Mouse (Mus musculus) intestine, postnatal 0 days (tissue): ENCODE results near the gene Spaca6. TPM values are rescaled to one million over a fixed set of nuclear protein-coding genes. Genes with fewer than 3 reads are reported as not detected.

ENCODE experiments used
- ATAC-seq: fragments of 200-750 bp; cut with Nextera tagmentation; 2 replicates; pipeline ENCODE4 v1.8.0; 2017; ENCODE audit warnings: mild to moderate bottlenecking, moderate TSS enrichment, moderate library complexity
- H3K27ac ChIP-seq: fragments of 300-500 bp; sonication (generic); 2 replicates; pipeline ENCODE4 v1.5.1; 2014; ENCODE audit warnings: mild to moderate bottlenecking, low read depth, low read length, moderate library complexity
- H3K27me3 ChIP-seq: fragments of 300-500 bp; sonication (generic); replicated peaks from 2 replicates; pipeline ENCODE4 v1.6.1; 2014; ENCODE audit warnings: low read length, mixed read lengths; ENCODE audit not compliant: control insufficient read depth, insufficient read depth
- H3K36me3 ChIP-seq: fragments of 300-500 bp; sonication (generic); 2 replicates; pipeline ENCODE4 v1.6.1; 2014; ENCODE audit warnings: mild to moderate bottlenecking, moderate library complexity; ENCODE audit not compliant: control insufficient read depth, insufficient read depth
- H3K4me1 ChIP-seq: fragments of 300-500 bp; sonication (generic); replicated peaks from 2 replicates; pipeline ENCODE4 v1.6.1; 2014; ENCODE audit warnings: antibody characterized with exemption, low read length, mixed read lengths; ENCODE audit not compliant: control insufficient read depth, insufficient read depth
- H3K4me2 ChIP-seq: fragments of 300-500 bp; sonication (generic); replicated peaks from 2 replicates; pipeline ENCODE4 v1.6.1; 2014; ENCODE audit warnings: low read depth, mild to moderate bottlenecking, moderate library complexity
- H3K4me3 ChIP-seq: fragments of 300-500 bp; sonication (generic); 2 replicates; pipeline ENCODE4 v1.5.1; 2014; ENCODE audit warnings: low read depth, low read length
- H3K9ac ChIP-seq: fragments of 300-500 bp; sonication (generic); 2 replicates; pipeline ENCODE4 v1.6.1; 2014; ENCODE audit warnings: mild to moderate bottlenecking, low read depth, low read length
- H3K9me3 ChIP-seq: fragments of 300-500 bp; sonication (generic); 2 replicates; pipeline ENCODE4 v1.6.1; 2016; ENCODE audit warnings: mixed run types; ENCODE audit not compliant: control insufficient read depth
- CTCF ChIP-seq: sonication (generic); IDR thresholded peaks from 2 replicates; pipeline ENCODE4 v1.5.1; 2016; ENCODE audit warnings: low read depth, mild to moderate bottlenecking, control low read depth, antibody characterized with exemption, moderate library complexity
- WGBS: fragments of 180-500 bp; shearing (Covaris S2); extraction: QIAGEN DNeasy Blood & Tissue Kit; methylation state at CpG from one replicate; pipeline ENCODE4 v1.1.7; 2014; 5-methylcytosine and 5-hydroxymethylcytosine counted together
- polyA plus RNA-seq: library from polyadenylated mRNA; unstranded; fragments of >200 nt; fragmentation: Nextera tagmentation; extraction: Ambion mirVana; gene quantifications from 2 replicates; pipeline ENCODE4 v1.2.1, GENCODE M21; 2015

Spaca6 gene
- polyA plus RNA-seq, 1 experiment from 2014 or later, result 5.0 TPM

DNA sequence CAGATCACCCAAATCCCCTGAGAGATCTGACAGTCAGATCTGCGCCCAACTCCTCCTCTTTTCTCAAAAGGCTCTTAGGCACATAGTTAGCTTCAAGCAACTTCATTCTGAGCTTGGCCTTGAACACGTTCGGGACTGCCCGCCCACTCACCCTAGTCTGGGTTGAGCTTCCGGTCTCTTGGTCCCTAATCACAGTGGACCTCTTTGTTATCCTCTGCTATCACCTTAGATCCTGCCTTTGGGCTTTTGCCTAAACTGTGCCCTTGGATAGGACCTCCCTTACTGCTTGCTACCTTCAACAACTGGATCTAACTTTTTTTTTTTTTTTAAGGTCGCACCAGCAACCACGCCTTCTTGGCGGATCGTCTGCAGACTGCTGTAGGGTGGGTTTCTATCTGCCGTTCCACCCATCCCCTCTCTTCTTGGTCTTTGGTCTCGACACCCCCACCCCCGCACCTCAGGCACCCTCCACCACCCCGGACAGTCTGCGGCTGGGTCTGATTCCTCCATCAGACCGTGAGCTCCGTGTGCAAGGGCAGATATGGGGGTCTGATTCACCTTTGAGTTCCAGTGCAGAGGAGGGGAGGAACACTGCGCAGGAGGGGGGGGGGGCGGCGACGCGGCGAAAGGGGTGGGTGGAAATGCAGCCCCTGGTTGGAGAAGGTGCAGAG is 902 bp upstream of the Spaca6 start:
- WGBS, result 1% methylated on average over 17 of the region's 22 CpGs
- Histone ChIP-seq H3K27me3 (no peaks in the 10 kb centered on the region), H3K27ac (peak overlapping the region; percentile 91), H3K9me3 (no peaks in the 10 kb centered on the region), H3K4me3 (peak overlapping the region; percentile 79), H3K9ac (peak overlapping the region; percentile 65), H3K36me3 (no peaks in the 10 kb centered on the region), H3K4me2 (peak overlapping the region; percentile 90), H3K4me1 (no peaks in the 10 kb centered on the region)
- 0 out of 2 replicates have a peak, but pooled peaks have one; percentile 3 for ATAC-seq
- TF ChIP-seq CTCF, result no peak

DNA sequence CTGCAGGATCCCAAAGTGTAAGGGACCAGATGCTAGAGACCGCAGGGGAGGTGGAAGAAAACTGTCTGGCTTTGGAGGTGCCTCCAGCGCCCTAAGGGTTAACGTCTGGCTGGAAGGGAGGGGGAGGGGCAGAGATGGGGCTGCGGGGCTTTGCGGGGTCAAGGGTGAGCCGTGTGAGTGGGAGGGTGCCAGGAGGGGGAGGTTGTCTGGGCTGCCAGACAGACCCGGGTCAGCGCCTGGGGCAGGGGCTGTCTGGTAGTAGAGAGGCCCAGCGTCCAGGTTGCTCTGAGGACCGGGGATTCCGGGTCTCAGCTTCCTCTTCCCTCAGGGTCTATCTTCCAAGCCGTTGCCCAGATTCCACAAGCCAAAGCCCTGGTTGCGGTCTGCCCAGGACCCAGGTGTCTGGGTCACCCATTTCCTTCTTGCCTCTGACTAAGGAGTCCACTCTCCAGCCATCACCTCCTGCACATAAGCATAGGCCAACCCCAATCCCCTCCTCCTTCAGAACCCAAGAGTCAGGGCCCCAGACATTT is 766 bp downstream of the Spaca6 start:
- WGBS, result 1% methylated on average over 12 of the region's 13 CpGs

DNA sequence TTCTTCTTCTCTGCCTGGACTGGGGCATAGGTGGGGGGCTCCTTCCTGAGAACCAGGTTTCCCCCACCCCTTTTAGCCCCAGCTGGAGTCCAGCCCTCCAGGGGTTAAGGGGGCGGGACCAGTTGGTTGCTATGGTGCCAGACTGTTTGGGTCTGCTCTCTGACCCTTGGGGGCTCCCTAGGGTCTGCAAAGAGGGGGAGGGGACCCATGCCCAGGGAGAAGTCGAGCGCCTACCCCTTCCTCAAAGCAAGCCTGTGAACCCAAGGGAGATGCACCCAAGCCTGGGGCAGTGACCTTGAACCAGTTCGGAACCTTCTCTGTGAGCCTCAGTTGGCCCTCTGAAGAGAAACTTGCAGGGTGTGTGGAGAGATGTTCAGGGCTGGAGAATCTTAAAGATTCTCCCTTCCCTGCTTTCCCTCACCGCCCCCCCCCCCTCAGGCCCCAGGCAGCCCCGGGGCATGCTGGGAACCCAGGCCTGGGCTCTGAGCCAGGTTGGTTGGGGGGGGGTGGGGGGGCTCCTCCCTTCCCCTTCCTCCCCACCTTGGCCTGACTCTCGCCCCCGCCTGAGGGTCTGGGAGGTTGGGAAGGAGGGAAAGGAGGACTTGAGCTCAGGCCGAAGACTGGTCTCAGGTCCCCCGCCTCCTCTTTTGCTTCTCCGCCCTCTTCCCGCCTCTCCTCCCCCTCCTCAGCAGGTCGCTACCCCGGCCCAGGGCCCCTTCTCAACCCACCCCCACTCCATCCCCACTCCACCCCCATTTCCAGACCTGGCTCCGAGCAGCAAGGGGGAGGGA is 1.4 kb downstream of the Spaca6 start:
- peak; percentile 25; the same call in 1 of the 2 replicates for ATAC-seq
- Histone ChIP-seq H3K4me1 (no peaks in the 10 kb centered on the region), H3K27me3 (no peaks in the 10 kb centered on the region), H3K9ac (peak overlapping the region; percentile 65), H3K4me3 (peak overlapping the region; percentile 79), H3K4me2 (peak overlapping the region; percentile 90), H3K36me3 (no peaks in the 10 kb centered on the region), H3K27ac (peak overlapping the region; percentile 91), H3K9me3 (no peaks in the 10 kb centered on the region)
- WGBS, result 3% methylated on average over 11 of the region's 15 CpGs
- TF ChIP-seq CTCF, result no peak

More for the DNA sequence above, 766 bp downstream of the Spaca6 start:
- no peaks in the 10 kb centered on the region for H3K27me3 ChIP-seq
- peak overlapping the region; percentile 79 for H3K4me3 ChIP-seq
- H3K4me1 ChIP-seq, result no peaks in the 10 kb centered on the region
- H3K36me3 ChIP-seq, result no peaks in the 10 kb centered on the region
- H3K27ac ChIP-seq, result peak overlapping the region; percentile 91
- TF ChIP-seq CTCF, result no peak
- H3K9me3 ChIP-seq, result no peaks in the 10 kb centered on the region
- peak; percentile 7; the same call in 1 of the 2 replicates for ATAC-seq
- peak overlapping the region; percentile 65 for H3K9ac ChIP-seq
- H3K4me2 ChIP-seq, result peak overlapping the region; percentile 90

DNA sequence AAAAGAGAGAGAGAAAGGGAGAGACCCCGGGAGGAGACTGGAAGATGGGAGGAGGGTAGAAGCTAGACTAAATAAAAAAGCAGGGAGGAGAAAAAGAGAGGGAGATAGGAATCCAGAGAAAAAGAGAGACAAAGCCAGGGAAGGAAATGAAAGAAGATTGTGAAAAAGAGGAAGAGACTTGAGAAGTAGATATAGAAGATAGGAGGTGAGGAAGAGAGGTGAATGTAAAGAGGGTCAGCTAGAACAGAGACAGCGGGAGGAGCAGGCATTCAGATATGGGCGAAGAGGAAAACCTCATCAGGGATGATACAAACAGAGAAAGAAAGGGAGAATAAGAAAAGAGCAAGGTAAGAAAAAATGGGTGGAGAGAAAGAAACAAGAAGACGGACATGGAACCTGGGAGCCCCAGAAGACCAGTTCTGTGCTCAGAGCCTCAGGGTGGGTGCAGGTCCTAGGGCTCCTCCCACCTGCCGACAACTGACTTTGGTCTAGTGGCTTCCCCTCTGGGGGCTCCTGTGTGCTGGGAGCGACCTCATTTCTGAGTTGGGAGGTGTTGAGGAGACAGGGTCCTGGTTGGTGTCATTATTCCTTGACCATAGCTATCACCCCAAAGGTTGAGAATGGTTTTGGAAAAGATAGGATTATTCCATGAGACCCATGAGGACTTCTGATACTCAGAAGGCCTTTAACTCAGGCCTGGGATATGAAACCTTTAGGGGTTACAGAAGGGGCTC is 2.3 kb downstream of the Spaca6 start:
- no peak for TF ChIP-seq CTCF
- peak overlapping the region; percentile 79 for H3K4me3 ChIP-seq
- no peaks in the 10 kb centered on the region for H3K4me1 ChIP-seq
- peak overlapping the region; percentile 31 for H3K9ac ChIP-seq
- ATAC-seq, result no peak
- WGBS, result 24% methylated on average over 6 of the region's 6 CpGs
- peak overlapping the region; percentile 90 for H3K4me2 ChIP-seq
- peak overlapping the region; percentile 91; the same call in 1 of the 2 replicates for H3K27ac ChIP-seq
- H3K9me3 ChIP-seq, result no peaks in the 10 kb centered on the region
- H3K36me3 ChIP-seq, result no peaks in the 10 kb centered on the region
- no peaks in the 10 kb centered on the region for H3K27me3 ChIP-seq

DNA sequence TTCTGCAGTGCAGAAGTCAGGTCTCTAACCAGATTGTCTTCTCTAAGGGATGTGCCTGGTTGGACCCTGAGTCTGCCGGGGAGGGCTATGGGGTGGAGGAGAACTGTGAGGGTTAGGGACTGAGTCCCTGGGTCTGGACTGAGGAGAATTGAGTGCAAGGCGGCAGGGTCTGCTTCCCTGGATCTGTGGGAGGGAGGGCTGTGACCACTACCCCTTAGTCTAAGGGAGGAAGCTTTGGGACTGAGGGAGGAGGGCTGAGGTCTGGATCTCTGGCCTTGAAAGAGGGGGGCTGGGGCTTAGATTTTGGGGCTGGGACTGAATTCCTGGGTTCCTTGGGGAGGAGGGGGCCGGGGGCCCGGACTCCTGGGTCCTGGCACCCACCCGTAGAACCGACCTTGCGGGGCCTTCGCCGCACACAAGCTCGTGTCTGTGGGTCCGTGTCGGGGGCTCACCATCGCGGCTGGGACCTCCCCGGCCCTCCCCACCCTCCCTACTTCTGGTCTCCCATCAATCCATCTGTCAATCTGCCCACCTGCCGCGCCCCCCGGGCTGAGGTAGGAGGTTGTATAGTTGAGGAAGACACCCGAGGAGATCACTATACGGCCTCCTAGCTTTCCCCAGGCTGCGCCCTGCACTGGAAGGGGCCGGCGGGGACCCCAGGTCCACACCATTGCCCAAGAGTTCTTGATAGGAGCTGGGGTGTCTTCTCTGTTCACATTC is 3.0 kb downstream of the Spaca6 start:
- H3K27me3 ChIP-seq, result no peaks in the 10 kb centered on the region
- H3K4me2 ChIP-seq, result peak overlapping the region; percentile 90
- no peaks in the 10 kb centered on the region for H3K9me3 ChIP-seq
- TF ChIP-seq CTCF, result no peak
- no peak for ATAC-seq
- H3K4me1 ChIP-seq, result no peaks in the 10 kb centered on the region
- 62% methylated on average over 20 of the region's 23 CpGs for WGBS
- no peaks in the 10 kb centered on the region for H3K36me3 ChIP-seq
- H3K9ac ChIP-seq, result peak overlapping the region; percentile 31
- no peak overlapping the region for H3K27ac ChIP-seq
- peak overlapping the region; percentile 79 for H3K4me3 ChIP-seq
